Mouse (Mus musculus): Measurements from ENCODE around the gene Phyhipl. TPM values are rescaled to one million over a fixed set of nuclear protein-coding genes. Genes with fewer than 3 reads are reported as not detected.

Phyhipl gene
- polyA plus RNA-seq, 1 experiment from 2014 or later: 132 TPM

GRCm38 (mm10) chr10:70654655-70655054 is 1.1 kb downstream of the Phyhipl start:
- Histone ChIP-seq H3K9me3 (no peaks in the 10 kb centered on the region), H3K9ac (replicated peaks) (no peak overlapping the region), H3K36me3 (no peaks in the 10 kb centered on the region), H3K4me3 (no peak overlapping the region), H3K27ac (replicated peaks) (no peak overlapping the region), H3K4me1 (peaks cover 25% of the 10 kb centered on the region), H3K27me3 (no peaks in the 10 kb centered on the region), H3K4me2 (replicated peaks) (no peak overlapping the region)
- 67% methylated on average over 4 of the region's 4 CpGs for WGBS
- ATAC-seq (replicated peaks): no peak

- 47% methylated on average over 3 of the region's 3 CpGs for WGBS
- Histone ChIP-seq H3K27me3 (no peaks in the 10 kb centered on the region), H3K4me1 (peaks cover 25% of the 10 kb centered on the region), H3K27ac (replicated peaks) (no peak overlapping the region), H3K4me3 (no peak overlapping the region), H3K9me3 (no peaks in the 10 kb centered on the region), H3K9ac (replicated peaks) (no peak overlapping the region), H3K4me2 (replicated peaks) (no peak overlapping the region), H3K36me3 (no peaks in the 10 kb centered on the region)
- ATAC-seq (replicated peaks): no peak
Observed at GRCm38 (mm10) chr10:70654139-70654538, 1.6 kb downstream of the Phyhipl start.

GRCm38 (mm10) chr10:70651769-70652648 is 3.8 kb downstream of the Phyhipl start:
- Histone ChIP-seq H3K4me1 (peaks cover 25% of the 10 kb centered on the region), H3K4me2 (replicated peaks) (no peak overlapping the region), H3K9ac (replicated peaks) (no peak overlapping the region), H3K27ac (replicated peaks) (no peak overlapping the region), H3K36me3 (no peaks in the 10 kb centered on the region), H3K27me3 (no peaks in the 10 kb centered on the region), H3K9me3 (no peaks in the 10 kb centered on the region), H3K4me3 (no peak overlapping the region)
- ATAC-seq (replicated peaks): 0 out of 2 replicates have a peak, but pooled peaks have one; percentile 53
- WGBS: 26% methylated on average over 16 of the region's 16 CpGs

GRCm38 (mm10) chr10:70648831-70649230 is 6.9 kb downstream of the Phyhipl start:
- H3K4me3 ChIP-seq: no peak overlapping the region
- peaks cover 8% of the 10 kb centered on the region for H3K4me1 ChIP-seq
- WGBS: 24% methylated on average over 5 of the region's 5 CpGs
- no peak overlapping the region for H3K4me2 ChIP-seq (replicated peaks)
- no peak overlapping the region for H3K27ac ChIP-seq (replicated peaks)
- no peaks in the 10 kb centered on the region for H3K27me3 ChIP-seq
- ATAC-seq (replicated peaks): no peak
- no peaks in the 10 kb centered on the region for H3K9me3 ChIP-seq
- H3K36me3 ChIP-seq: no peaks in the 10 kb centered on the region
- H3K9ac ChIP-seq (replicated peaks): no peak overlapping the region

- 68% methylated on average over 9 of the region's 9 CpGs for WGBS
- peaks cover 25% of the 10 kb centered on the region for H3K4me1 ChIP-seq
- H3K9me3 ChIP-seq: no peaks in the 10 kb centered on the region
- H3K27me3 ChIP-seq: no peaks in the 10 kb centered on the region
- H3K9ac ChIP-seq (replicated peaks): no peak overlapping the region
- H3K4me2 ChIP-seq (replicated peaks): no peak overlapping the region
- H3K4me3 ChIP-seq: no peak overlapping the region
- no peak overlapping the region for H3K27ac ChIP-seq (replicated peaks)
- H3K36me3 ChIP-seq: no peaks in the 10 kb centered on the region
- no peak for ATAC-seq (replicated peaks)
Observed at GRCm38 (mm10) chr10:70643131-70643530, 12.6 kb downstream of the Phyhipl start.

- Histone ChIP-seq H3K27ac (replicated peaks) (peak overlapping the region; percentile 24; the same call in 1 of the 2 replicates), H3K9me3 (no peaks in the 10 kb centered on the region), H3K4me3 (no peak overlapping the region), H3K9ac (replicated peaks) (no peak overlapping the region), H3K36me3 (no peaks in the 10 kb centered on the region), H3K4me2 (replicated peaks) (no peak overlapping the region), H3K4me1 (peaks cover 37% of the 10 kb centered on the region), H3K27me3 (no peaks in the 10 kb centered on the region)
- 62% methylated on average over 11 of the region's 11 CpGs for WGBS
- peak; percentile 60; the same call in 1 of the 2 replicates for ATAC-seq (replicated peaks)
Observed at GRCm38 (mm10) chr10:70640896-70641596, 14.7 kb downstream of the Phyhipl start.

GRCm38 (mm10) chr10:70640075-70640737 is 15.6 kb downstream of the Phyhipl start:
- no peak overlapping the region; the same call in 1 of the 2 replicates for H3K4me2 ChIP-seq (replicated peaks)
- H3K4me3 ChIP-seq: no peak overlapping the region
- H3K36me3 ChIP-seq: no peaks in the 10 kb centered on the region
- 24% methylated on average over 17 of the region's 17 CpGs for WGBS
- no peaks in the 10 kb centered on the region for H3K27me3 ChIP-seq
- peak overlapping the region; percentile 24; the same call in 1 of the 2 replicates for H3K27ac ChIP-seq (replicated peaks)
- H3K9ac ChIP-seq (replicated peaks): no peak overlapping the region
- H3K9me3 ChIP-seq: no peaks in the 10 kb centered on the region
- peak; percentile 65 for ATAC-seq (replicated peaks)
- peaks cover 37% of the 10 kb centered on the region for H3K4me1 ChIP-seq

GRCm38 (mm10) chr10:70637640-70638328 is 18.0 kb downstream of the Phyhipl start:
- 0 out of 2 replicates have a peak, but pooled peaks have one; percentile 31 for ATAC-seq (replicated peaks)
- 0 out of 2 replicates have a peak overlapping the region, but pooled peaks have one; percentile 0 for H3K4me2 ChIP-seq (replicated peaks)
- H3K4me1 ChIP-seq: peaks cover 37% of the 10 kb centered on the region

GRCm38 (mm10) chr10:70635261-70635660 is 20.5 kb downstream of the Phyhipl start:
- Histone ChIP-seq H3K36me3 (no peaks in the 10 kb centered on the region), H3K9me3 (no peaks in the 10 kb centered on the region), H3K4me1 (peaks cover 22% of the 10 kb centered on the region), H3K9ac (replicated peaks) (no peak overlapping the region), H3K4me3 (no peak overlapping the region), H3K27me3 (no peaks in the 10 kb centered on the region), H3K27ac (replicated peaks) (no peak overlapping the region), H3K4me2 (replicated peaks) (no peak overlapping the region)
- ATAC-seq (replicated peaks): no peak
- WGBS: 73% methylated on average over 1 of the region's 1 CpGs

More at GRCm38 (mm10) chr10:70637640-70638328, 18.0 kb downstream of the Phyhipl start:
- WGBS: 19% methylated on average over 12 of the region's 12 CpGs
- no peaks in the 10 kb centered on the region for H3K36me3 ChIP-seq
- no peaks in the 10 kb centered on the region for H3K9me3 ChIP-seq
- H3K4me3 ChIP-seq: no peak overlapping the region
- H3K27ac ChIP-seq (replicated peaks): no peak overlapping the region; the same call in 1 of the 2 replicates
- no peaks in the 10 kb centered on the region for H3K27me3 ChIP-seq
- no peak overlapping the region for H3K9ac ChIP-seq (replicated peaks)

- Histone ChIP-seq H3K27ac (replicated peaks) (no peak overlapping the region), H3K36me3 (no peaks in the 10 kb centered on the region), H3K4me2 (replicated peaks) (no peak overlapping the region), H3K4me3 (no peak overlapping the region), H3K9me3 (no peaks in the 10 kb centered on the region), H3K9ac (replicated peaks) (no peak overlapping the region), H3K27me3 (no peaks in the 10 kb centered on the region), H3K4me1 (no peaks in the 10 kb centered on the region)
- no peak for ATAC-seq (replicated peaks)
- 82% methylated on average over 1 of the region's 1 CpGs for WGBS
Observed at GRCm38 (mm10) chr10:70631142-70631541, 24.6 kb downstream of the Phyhipl start.

- H3K27ac ChIP-seq (replicated peaks): no peak overlapping the region
- no peaks in the 10 kb centered on the region for H3K4me1 ChIP-seq
- WGBS: 99% methylated on average over 3 of the region's 3 CpGs
- H3K9me3 ChIP-seq: no peaks in the 10 kb centered on the region
- H3K4me2 ChIP-seq (replicated peaks): no peak overlapping the region
- H3K27me3 ChIP-seq: no peaks in the 10 kb centered on the region
- no peak overlapping the region for H3K4me3 ChIP-seq
- no peak for ATAC-seq (replicated peaks)
- no peaks in the 10 kb centered on the region for H3K36me3 ChIP-seq
- H3K9ac ChIP-seq (replicated peaks): no peak overlapping the region
Observed at GRCm38 (mm10) chr10:70623461-70623860, 32.3 kb downstream of the Phyhipl start.

All from forebrain, embryonic 15.5 days (tissue).